Mouse (Mus musculus): ENCODE measurements at regions not wholly inside any gene's neighbourhood (a gene's known extent, or its start where the extent isn't known, plus 50 kb on each side); places are given as distances from the start of the nearest gene placed in this dataset.

DNA sequence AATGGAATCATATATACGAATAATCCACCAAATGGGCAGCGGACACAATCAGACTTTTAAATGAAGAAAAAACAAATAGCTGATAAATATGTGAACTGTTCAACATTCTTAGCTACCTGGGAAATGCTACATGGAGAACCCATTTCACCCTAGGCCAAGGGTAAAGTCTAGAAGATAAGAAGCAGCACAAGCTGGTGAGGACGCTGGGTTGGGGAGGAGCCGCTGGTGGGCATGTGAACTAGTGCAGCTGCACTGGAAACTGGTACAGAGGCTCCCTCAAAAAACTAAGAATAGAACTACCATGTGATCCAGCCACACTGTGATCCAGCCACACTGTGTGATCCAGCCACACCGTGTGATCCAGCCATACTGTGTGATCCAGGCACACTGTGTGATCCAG is 198.8 kb upstream of the Bmper start:
- no peak for DNase-seq (ENCODE audit: low spot score in 2 of 2)

DNA sequence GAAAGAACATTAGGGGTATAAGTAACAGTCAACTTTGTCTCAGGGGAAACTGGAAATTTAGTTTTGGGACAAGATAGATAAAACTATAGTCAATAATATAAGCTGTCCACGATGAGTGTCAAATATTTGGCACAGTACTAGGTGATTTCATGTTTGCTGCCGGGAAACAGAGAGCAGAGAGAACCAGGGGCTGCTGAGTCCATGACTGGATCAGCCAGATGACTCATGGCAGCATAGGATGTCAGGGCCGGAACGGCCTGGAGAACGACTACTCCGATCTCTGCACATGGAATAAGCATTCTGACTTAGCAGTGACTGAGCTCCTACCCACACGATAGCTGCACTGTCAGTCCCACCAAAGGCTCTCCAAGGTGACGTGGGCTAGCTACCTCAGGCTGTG is 197.6 kb upstream of the Bmper start:
- no peak for DNase-seq (ENCODE audit: low spot score in 2 of 2)

DNA sequence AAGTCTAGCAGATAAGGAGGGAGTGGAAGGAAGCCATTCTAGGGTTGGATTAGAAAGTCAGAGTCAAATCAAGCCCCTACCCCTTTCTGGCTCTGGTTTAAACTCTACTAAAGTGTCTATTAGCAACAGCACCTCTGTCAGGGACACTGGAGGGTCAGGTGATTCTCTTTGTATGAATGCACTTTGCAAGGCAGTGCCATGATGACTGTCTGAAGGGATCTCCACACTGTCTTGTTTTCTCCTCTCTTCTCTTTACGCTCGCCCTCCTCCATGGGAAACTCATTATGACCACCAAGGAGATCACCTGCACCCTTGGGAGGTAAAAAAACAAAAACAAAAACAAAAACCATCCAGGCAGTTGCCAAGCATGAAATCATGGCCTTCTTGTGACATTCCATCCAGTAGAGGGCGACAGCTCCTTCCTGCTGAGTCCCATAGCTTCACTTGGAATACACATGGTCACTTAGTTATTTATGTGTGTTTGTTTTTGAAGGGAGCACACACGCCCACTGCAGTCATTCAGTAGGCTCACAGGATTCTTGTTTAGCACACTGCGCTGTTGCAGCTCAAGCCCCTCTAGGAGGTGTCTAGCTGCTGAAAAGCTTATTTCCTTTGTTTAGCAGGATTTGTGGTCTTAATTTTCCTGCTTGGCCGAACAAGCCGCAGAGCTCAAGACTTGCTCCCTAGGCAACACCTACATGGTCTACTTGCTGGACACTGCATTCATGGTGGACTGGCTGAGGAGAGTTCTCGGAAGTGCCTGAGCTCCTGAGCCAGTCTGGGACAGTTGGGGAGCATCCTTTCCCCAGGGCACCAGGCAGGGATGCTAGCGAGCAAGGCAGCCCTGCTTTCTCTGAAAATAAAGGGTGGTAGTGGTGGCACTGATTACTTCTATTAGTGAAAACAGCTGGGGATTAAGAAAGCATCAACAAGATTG is 195.2 kb upstream of the Bmper start:
- DNase-seq (ENCODE audit: low spot score in 2 of 2), result peak in 1 of 2 experiments; percentile 24

DNA sequence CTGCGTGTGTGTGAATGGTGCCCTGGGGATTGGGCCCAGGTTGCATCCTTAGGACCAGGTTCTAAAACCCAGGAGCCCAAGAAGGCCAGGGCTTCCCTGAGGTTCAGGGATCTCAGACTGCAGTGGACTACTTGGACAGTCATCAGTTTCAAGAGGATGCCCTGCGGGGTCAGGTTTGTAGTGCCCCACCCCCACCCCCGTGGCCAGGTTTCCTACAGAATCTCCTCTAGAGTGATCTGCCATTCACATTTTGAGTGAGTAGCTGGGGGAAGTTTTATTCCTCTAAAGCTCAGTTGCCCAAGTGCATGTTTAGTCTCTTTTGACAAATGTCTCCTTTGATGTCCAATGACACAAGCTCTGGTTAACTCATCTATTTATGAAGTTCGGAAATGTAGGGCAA is 193.5 kb upstream of the Bmper start:
- DNase-seq (ENCODE audit: low spot score in 2 of 2), result no peak

DNA sequence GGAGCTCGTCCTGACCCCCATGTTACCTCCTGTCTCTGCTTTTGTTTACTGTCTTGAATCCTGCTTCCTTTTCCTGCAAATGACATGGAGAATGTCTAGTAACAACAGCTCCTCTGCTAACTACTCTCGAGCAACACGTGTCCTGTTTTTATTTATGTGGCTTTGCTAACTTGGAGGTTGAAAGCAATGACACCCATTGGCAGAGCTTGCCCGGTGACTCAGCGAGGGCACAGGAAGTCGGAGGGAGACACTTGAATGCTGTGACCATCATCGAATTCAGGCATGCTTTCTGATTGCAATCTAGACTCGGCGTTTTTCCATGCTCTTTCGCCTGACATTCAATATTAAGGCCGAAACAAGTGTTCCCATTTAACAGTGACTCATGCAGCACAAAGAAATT is 192.7 kb upstream of the Bmper start:
- no peak for DNase-seq (ENCODE audit: low spot score in 2 of 2)

DNA sequence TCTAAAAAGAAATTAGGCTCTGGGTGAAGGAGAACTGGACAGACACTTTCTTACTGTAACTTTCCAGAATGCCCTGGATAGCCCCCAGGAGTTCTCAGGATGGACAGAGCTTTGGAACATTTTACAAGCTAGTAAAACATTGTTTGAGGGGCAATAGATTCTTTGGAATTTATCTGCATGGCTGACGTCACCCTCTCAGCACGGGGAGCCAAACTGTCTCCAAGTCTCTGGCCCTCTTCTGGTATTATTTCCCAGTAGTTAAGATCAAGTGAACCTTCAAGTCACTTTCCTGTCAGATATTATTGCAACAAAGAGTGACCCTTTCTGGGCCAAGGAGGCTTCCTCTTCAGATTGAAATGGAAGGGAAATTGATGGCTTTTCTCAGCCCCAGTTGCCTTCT is 192.3 kb upstream of the Bmper start:
- DNase-seq (ENCODE audit: low spot score in 2 of 2), result no peak

DNA sequence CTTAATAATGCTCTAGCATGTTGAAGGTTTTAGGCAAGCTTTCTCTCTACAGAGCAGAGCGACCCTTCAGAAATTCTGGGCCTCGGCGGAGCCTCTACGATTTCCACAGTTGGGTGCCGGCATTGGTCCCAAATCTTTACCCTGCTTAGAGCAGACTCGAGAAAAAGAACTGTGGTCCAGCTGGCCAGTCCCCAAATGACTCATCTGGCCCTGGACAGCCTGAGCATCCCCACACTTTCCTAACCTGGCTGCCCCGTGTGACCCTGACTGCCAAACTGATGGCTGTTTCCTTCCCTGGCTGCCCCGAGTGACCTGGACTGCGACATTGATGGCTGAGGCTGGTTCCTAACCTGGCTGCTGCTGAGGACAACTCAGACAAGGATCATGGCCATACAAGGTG is 191.0 kb upstream of the Bmper start:
- DNase-seq (ENCODE audit: low spot score in 2 of 2), result peak in 1 of 2 experiments; percentile 21

DNA sequence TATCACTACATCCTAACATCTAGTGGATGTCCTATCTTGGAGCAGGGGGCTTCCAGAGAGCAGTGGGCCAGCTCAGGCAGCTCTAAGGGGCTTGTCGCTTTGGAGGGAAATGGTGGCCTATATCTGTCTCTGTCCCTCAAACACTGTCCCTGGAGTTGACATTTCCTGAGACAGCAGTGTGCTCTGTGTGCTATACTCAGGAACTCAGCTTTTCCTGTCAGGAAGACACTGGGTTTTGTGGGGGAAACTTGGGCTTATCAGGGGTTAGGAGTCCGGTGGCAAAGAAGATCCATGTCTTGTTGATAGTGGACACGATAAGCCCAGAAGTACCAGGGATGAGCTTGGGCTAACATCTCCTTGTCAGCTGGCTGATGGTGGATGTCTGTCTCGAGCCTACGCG is 187.6 kb upstream of the Bmper start:
- no peak for DNase-seq (ENCODE audit: low spot score in 2 of 2)

DNA sequence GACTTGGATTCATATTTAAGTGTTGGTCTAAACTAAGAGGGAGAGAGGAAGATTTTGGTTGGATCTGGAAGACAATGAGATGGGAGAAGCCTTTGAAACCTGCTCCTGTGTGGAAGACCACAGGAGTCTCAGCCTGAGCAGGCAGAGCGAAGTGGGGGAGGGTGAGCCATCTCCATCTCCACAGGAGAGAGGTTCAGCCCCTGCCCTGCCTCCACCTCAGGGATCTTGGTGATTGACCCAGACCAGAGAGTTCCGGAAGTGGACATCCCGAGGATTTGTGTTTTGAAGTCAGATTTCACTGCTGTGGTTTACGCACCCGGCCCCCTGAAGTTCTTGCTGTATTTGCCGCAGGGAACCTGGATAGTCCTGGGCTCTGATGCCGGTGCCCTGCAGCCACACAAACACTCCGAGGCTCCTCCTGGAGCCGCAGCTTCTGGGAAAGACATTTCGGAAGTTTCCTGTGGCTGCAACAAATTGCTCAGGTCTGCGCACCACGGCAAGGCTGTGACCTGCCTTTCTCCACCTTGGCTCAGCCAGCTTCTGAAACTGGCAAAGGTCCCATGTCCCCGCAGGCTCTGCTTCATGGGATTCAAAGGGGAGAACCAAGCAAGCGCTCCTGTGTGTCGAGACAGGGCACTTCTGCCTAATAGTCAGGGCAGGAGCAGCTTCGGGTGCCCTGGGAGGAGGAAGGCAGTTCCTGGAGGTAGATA is 186.8 kb upstream of the Bmper start:
- no peak for DNase-seq (ENCODE audit: low spot score in 2 of 2)

DNA sequence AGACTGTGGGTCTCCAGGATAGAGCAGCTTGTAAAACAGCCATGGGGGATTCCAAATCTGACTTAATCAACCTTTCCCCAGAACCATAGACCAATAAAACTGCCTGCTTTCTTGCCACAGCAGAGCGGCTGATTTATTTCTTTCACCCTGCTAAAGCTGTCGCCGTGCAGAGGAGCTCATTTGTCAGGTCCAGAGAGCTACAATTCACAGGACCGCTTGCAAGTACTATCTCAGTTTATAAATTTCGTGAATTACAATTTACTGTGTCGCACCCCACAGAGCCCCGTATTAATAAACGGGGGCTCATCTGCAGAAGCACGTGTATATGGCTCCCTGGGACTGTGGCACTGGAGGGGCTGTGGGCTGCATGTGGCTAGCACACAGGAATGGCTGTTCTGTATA is 185.4 kb upstream of the Bmper start:
- DNase-seq (ENCODE audit: low spot score in 2 of 2), result no peak

DNA sequence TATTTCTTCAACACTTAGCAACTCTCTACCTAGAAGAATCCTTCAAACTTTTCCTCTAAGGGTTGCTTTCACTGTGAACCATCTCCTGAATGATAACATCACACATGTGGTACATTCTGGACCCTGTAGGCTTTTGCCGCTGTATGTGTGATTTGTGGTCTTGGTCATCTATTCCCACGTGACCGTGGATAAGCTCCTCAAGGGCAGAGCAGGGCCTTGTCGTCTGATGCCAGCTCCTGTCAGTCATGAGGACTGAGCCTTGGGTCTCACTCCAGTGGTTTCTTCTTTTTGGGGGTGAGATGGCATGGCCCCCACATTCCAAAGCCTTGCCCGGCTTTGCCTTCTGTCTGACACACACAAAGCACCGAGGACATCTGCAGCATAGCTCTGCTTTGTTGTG is 183.3 kb upstream of the Bmper start:
- no peak for DNase-seq (ENCODE audit: low spot score in 2 of 2)

DNA sequence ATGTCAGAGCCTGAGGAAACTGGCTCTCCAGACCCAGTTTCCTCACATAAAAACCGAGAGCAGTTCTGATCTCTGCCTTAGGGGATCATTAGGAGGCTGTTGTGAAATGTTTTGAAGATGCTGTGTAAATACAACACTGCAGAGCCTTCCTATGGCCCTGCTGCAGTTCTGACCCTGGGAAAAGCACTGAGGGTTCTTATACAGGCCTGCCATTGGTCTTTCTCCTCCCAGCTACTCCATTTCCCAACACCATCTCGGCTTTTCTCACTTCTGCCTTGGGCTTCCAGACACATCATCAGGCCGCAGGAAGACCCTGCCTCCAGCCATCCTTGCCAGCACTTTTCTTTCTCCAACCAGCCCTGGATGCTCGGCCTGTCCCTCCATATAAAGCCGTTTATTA is 181.9 kb upstream of the Bmper start:
- DNase-seq (ENCODE audit: low spot score in 2 of 2), result no peak

DNA sequence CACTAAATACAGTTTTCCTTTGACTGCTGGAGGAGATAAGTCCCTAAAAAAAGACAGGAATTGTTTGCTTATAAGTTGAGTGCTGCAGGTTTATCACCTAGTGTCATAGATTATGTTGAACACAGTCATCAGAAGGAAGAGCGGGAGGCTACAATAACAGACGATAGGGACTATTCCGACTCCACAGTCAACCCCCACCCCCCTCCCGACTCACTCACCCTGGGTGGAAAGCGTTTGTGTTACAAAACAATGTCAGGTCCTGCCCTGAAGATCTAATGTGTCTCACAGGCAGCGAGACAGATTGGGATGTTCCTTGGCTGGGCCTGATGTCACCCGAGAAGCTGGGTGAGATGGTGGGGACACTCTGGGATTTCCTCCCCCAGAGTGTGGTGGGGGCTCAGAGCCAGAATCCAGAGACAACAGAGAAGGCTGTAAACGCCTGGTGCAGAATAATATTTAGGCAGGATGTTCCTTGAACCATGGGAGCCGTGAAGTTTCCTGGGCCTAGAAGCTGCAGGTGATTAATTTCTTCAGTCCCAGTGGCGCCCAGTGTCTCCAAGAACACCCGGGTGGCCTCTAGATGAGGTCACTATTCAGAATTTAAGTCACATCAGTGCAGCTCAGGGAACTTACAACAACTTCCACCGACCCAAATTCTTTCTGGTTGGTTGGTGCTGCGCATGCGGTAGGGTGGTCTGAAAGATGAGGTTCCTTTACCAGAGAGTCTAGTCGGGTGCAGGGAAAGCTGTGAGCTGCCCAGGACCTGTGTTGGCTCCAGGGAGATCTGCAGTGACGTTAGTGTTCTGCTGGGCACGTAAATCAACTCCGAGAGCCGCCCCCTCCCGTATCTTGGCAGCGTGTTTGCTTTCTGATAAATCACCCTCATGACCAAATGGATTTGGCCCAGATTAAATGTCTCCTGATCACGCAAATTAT is 181.1 kb upstream of the Bmper start:
- DNase-seq (ENCODE audit: low spot score in 2 of 2), result no peak

DNA sequence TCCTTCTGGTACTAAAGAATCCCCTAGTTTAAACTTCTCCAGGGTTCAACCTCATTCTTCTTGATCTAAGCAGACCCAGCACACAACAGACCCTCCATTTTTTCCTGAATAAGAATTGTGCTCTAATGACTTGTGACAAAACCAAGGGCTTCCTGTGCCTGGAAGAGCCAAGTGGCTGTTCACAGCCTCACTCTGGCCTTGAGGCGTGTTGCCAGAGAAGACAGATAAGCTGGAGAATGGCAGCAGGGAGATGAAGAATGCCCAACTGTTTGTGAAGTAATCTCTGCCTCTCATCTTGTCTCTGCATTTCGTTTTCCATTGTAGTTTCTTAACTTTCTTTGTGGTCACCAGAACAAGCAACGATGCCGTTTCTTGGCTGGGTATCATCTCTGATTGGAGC is 179.9 kb upstream of the Bmper start:
- DNase-seq (ENCODE audit: low spot score in 2 of 2), result no peak

DNA sequence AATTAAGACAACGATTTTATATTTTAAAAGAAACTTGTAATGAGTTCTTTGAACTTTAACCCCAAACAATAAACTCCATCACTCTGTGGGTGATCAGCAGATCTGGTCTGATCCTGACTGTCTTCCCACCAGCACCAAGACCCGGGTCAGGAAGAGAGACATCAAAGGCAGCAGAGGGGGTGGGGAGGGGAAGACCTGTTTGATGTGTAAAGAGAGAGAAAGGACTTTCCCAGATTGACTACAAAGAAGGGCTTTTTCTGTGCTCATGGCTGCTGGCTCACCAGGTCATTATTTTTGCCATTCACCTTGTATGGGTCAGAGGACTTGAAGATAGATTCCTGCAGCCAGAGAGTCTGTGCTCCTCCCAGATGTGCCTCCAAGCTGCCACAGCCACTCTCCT is 177.4 kb upstream of the Bmper start:
- DNase-seq (ENCODE audit: low spot score in 2 of 2), result no peak

DNA sequence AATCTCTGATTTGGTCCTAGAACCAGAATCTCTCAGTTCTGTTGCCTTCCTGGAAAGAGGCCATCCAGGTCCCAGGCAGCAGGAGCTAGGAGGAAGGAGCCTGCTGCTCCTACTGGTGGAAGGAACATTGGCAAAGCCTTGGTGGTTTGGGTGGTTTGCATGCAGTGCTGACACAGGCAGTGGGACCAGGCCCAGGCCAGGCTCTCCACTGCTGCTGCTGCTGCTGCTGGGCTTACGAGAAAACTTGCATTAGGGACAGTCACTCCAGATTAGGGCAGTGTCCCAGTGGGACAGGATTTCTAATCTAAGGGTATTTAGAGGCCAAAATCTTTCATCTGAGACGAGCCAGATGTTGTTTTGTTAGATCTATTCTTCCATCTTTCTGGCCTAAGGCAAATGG is 172.1 kb upstream of the Bmper start:
- DNase-seq (ENCODE audit: low spot score in 2 of 2), result no peak

DNA sequence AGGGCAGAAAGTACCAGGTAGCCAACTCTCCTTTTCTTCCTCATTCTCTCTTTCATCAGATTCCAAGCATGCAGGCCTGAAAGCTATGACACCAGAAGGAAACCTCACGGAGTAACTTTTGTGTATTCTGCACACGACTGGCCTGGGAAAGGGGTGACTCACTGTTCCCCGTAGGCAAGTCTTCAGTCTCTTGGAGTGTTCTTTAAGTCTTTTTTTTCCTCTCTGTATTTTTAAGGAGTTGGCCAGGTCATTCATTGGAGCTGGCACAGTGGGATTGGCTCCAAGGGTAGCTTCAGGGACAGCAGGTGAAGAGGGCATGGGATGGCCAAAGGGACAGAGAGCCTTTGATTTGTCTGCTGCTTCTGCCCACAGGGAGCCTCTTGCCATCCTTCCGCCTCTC is 163.3 kb upstream of the Bmper start:
- DNase-seq (ENCODE audit: low spot score in 2 of 2), result no peak

DNA sequence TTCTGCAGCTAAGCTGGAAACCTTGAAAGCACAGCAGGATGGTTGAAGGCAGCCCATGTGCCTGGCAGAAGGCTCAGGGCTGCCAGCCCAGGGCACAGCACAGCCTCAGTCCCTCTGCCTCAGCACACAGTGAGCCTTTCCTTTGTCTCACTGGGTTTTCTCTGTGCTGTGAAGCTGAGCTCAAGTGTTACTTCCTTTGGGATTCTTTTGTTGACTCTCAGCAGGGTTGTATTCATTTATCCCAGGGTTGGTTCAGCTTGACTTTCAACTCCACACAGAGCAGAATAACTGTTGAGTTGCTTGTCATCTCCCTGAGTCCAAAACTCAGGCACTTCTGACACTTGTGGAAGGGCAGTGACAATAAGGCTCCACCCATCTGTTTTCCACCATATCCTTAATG is 162.3 kb upstream of the Bmper start:
- DNase-seq (ENCODE audit: low spot score in 2 of 2), result no peak

DNA sequence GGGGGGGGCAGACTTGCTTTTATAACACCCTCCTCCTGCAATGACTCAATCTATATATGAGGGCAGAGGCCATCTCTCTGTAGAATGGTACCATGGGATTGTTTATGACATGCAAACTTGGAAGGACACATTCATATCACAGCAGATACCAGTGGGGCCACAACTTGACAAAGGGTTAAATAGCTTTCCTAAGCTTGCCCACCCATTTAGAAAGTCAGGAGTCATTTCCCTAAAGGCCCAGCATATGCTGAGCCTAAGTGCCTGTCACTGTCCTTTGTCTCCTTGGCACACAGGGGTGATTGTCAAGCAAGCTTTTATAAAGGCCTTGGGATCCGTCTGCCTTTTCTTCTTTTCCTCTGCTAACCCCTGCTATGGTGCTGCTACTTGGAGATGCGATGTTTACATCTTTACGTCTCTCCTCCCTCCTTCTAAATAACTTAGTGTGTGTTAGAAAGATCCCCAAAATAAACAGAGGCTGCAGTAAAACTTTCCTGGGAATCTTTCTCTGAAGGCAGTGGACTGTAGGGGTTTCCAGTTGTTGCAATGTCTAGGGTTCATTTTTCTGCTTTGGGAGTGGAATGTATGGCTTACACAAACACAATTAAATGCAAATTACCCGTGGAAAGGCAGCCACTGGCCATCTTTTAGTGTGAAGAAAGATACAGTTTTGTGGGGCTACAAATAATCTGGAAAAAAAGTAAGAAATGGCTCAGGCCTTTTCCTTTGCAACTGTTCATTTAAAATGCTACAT is 161.5 kb upstream of the Bmper start:
- DNase-seq (ENCODE audit: low spot score in 2 of 2), result no peak

DNA sequence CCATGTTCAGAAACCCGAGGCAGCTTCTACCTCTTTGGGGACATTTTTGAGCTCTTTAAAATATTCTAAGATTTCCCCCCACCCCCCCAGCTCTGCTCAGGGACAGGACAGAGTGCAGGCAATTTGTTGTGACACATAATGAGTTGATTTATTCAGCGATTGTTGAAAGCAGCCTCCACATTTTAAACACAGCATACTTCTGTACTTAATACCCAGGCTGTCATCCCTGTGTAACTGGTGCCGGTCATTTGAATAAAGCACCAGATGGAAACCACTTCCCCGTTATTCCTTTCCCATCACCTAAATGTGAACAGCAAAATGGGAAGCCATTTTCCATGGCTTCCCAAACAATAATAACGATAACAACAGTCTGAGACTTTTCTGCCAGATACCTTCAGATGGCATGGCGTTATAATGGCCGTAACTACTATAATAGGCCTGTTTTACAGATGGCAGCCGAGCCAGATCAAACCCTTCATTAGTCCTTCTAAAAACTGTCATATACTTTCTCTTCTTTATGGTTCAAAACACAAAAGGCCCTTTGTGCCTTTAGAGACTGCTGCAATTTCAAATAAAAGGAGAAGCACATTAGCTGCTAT is 160.7 kb upstream of the Bmper start:
- no peak for DNase-seq (ENCODE audit: low spot score in 2 of 2)

All from gastrocnemius, adult 8-10 months (tissue).